Mouse (Mus musculus) kidney, adult 18-20 months (tissue): ENCODE data around the gene Kctd17.

Experiments used
- DNase-seq: peaks from one replicate; pipeline ENCODE4 v3.0.0; 2021

Kctd17 gene

GRCm38 (mm10) chr15:78487066-78487465, 58.7 kb downstream of the Kctd17 start:
- DNase-seq: no peak
